Mouse (Mus musculus) B cell, adult (primary cell): Measurements from ENCODE around the gene Rwdd2b. TPM values are rescaled to one million over a fixed set of nuclear protein-coding genes. Genes with fewer than 3 reads are reported as not detected.

Experiments
- total RNA-seq: library from RNA; stranded (reverse); gene quantifications from 4 replicates; pipeline ENCODE4 v1.2.4, GENCODE M21; 2023; ENCODE audit not compliant: inconsistent age

The Rwdd2b gene
- 5.1 to 8.9 TPM (median 6.2 TPM) in 4 replicates for total RNA-seq

DNA sequence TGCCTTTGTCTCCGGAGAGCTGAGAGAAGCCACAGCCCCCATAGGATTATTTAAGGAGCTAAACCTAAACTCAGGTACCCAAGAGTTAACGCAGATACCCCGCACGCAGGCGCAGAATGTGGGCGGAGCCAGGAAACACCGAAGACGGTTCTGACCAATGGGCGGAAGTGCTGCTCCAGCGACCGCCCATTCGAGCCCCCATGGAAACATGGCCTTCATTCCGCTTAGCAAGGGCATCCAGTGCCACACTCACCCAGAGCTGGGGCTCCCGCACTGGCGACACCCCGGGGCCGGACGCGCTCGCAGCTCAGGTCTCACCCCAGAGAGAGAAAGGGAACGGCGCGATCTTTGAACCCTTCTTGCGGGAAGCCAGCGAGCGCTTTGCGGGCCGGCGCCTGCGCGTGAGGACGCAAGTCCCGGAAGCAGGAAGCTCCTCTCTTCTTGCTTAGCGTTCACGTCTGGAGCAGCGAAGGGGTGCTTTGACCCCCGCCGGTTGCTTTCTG, at the start of gene Rwdd2b:
TSS of gene Rwdd2b (minus strand) at position 390 of the 503 bp plus-strand sequence.

DNA sequence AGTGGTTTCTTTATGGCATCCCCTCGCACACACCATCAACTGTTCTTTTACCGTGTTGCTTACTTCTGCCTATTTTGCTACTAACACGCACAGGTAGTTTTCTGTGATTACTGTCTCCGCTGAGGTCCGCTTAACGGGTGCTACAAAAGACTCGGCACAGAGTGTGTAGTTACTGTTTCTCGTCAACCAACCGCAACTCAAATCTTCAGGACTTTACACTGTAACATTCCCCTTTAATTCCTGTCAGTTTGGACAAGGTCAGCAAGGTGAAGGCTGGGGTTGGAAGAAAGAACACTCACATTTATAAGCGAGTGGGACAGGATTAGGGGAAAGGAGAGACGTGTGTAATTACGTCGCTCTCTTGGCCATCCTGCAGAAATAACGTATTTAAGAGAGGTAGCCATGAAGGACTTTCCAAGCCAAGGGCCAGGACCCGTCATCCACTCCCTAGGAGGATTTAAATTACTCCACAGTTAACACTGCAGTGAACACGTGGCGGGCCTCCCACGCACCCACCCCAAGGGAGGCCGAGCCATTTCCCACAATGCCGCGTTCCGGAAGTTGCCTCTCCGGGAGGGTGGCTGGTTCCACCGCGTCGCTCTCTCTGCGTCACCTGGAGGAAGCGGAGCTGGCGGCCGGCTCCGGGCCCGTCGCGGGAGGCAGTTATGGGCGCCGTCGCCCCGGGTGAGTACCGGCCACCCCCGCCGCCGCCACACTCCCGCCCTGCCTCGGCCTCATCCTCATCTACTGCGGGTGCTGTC, 14.2 kb upstream of the Rwdd2b start, which contains the start of gene Usp16:
TSS of gene Usp16 (plus strand) at position 285 of the 761 bp plus-strand sequence.

DNA sequence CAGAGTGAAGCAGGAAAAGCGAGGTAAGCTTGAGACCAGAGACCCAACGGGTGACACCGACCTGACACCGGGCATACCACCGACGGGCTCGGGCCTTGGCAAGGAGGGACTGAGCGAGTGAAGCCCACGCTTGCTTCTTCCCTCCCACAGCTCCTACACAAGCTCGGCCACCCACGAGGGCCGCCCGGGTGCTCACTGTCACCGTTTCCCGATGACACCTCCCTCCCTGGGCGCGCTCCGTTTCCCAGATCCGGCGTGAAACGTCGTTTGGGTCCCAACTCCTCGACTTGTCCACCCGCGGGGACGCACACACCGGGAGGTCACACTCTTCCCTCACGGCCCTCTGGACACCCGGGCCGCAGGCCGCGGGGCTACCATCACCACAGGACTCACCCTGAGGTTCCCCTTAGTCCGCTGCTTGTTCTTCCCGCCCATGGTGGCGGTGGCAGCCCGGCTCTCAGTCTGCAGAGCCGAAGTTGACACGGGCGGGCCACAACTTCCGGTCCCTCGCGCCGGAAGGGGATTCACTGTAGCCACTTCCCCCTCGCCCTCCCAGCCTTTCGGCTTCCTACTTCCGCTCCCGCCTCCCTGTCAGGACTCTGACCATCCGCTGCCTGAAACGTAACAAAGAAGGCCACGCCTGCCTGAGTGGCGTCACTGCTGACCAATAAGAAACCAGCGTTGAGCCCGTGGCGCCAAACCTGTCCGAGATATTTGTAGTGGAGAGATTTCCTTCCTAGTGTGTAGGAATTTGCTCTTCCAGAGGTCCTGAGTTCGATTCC, 8.1 kb downstream of the Rwdd2b start, which contains the start of gene Ltn1:
TSS of gene Ltn1 (minus strand) at position 580 of the 782 bp plus-strand sequence.

Other genes with a start within 250 kb of the Rwdd2b start
- gene N6amt1, start 86.4 kb downstream of the Rwdd2b start, total RNA-seq: 15.4 to 21.4 TPM (median 21.2 TPM) in 4 replicates
- 42.1 to 50.0 TPM (median 46.0 TPM) in 4 replicates for gene Ltn1, start 8.0 kb downstream of the Rwdd2b start, total RNA-seq
- gene Usp16, start 14.1 kb upstream of the Rwdd2b start, total RNA-seq: 154 to 176 TPM (median 157 TPM) in 4 replicates
- 156 to 193 TPM (median 161 TPM) in 4 replicates for gene Cct8, start 55.3 kb upstream of the Rwdd2b start, total RNA-seq
- not detected in 4 replicates for gene Map3k7cl, start 112.8 kb upstream of the Rwdd2b start, total RNA-seq